Mouse (Mus musculus): ENCODE data around the gene Leng8.

Leng8 gene

GRCm38 (mm10) chr7:4126992-4127785 is 9.7 kb upstream of the Leng8 start:
- 67% methylated on average over 11 of the region's 11 CpGs for WGBS

GRCm38 (mm10) chr7:4127894-4128293 is 8.9 kb upstream of the Leng8 start:
- 85% methylated on average over 4 of the region's 4 CpGs for WGBS

GRCm38 (mm10) chr7:4128860-4129259 is 8.0 kb upstream of the Leng8 start:
- WGBS = 52% methylated on average over 6 of the region's 6 CpGs

- WGBS = 23% methylated on average over 13 of the region's 13 CpGs
These were observed 6.0 kb upstream of the Leng8 start for GRCm38 (mm10) chr7:4130686-4131452.

- WGBS = 61% methylated on average over 8 of the region's 8 CpGs
These were observed 4.9 kb upstream of the Leng8 start for GRCm38 (mm10) chr7:4131964-4132363.

- 43% methylated on average over 3 of the region's 3 CpGs for whole genome bisulfite sequencing
These were observed 4.3 kb upstream of the Leng8 start for GRCm38 (mm10) chr7:4132581-4132980.

GRCm38 (mm10) chr7:4132998-4133397 is 3.8 kb upstream of the Leng8 start:
- whole genome bisulfite sequencing = 74% methylated on average over 7 of the region's 7 CpGs

GRCm38 (mm10) chr7:4134911-4135310 is 1.9 kb upstream of the Leng8 start:
- 56% methylated on average over 5 of the region's 5 CpGs for WGBS

- under 1% methylated on average over 16 of the region's 16 CpGs for WGBS
These were observed 452 bp upstream of the Leng8 start for GRCm38 (mm10) chr7:4136404-4136770.

GRCm38 (mm10) chr7:4137746-4138145 is 907 bp downstream of the Leng8 start:
- WGBS = 37% methylated on average over 3 of the region's 3 CpGs

- 60% methylated on average over 2 of the region's 2 CpGs for WGBS
These were observed 1.3 kb downstream of the Leng8 start for GRCm38 (mm10) chr7:4138181-4138580.

- 78% methylated on average over 7 of the region's 7 CpGs for WGBS
These were observed 1.8 kb downstream of the Leng8 start for GRCm38 (mm10) chr7:4138671-4139070.

GRCm38 (mm10) chr7:4139391-4139790 is 2.6 kb downstream of the Leng8 start:
- WGBS = 89% methylated on average over 5 of the region's 5 CpGs

GRCm38 (mm10) chr7:4141648-4142325 is 4.9 kb downstream of the Leng8 start:
- WGBS = 84% methylated on average over 6 of the region's 6 CpGs

- WGBS = 93% methylated on average over 10 of the region's 10 CpGs
These were observed 6.1 kb downstream of the Leng8 start for GRCm38 (mm10) chr7:4142796-4143445.

- WGBS = 96% methylated on average over 19 of the region's 19 CpGs
These were observed 6.7 kb downstream of the Leng8 start for GRCm38 (mm10) chr7:4143506-4143905.

GRCm38 (mm10) chr7:4144046-4144445 is 7.2 kb downstream of the Leng8 start:
- 93% methylated on average over 13 of the region's 13 CpGs for WGBS

- 93% methylated on average over 20 of the region's 20 CpGs for WGBS
These were observed 8.1 kb downstream of the Leng8 start for GRCm38 (mm10) chr7:4144766-4145551.

- 52% methylated on average over 6 of the region's 6 CpGs for WGBS
These were observed 8.8 kb downstream of the Leng8 start for GRCm38 (mm10) chr7:4145552-4146190.
